Mouse (Mus musculus) embryonic facial prominence, embryonic 15.5 days (tissue): ENCODE data around the gene Washc1. TPM values are rescaled to one million over a fixed set of nuclear protein-coding genes. Genes with fewer than 3 reads are reported as not detected.
"Not testable (repeated sequence)": the region's sequence is repeated elsewhere in the genome, so short reads cannot be mapped to it uniquely, and the experiment has no call there.

ENCODE experiments used
- ATAC-seq: fragments of 200-750 bp; cut with Nextera tagmentation; 2 replicates; pipeline ENCODE4 v1.8.0; 2017; ENCODE audit warnings: low read depth, moderate TSS enrichment; ENCODE audit not compliant: insufficient number of reproducible peaks, low FRiP score, low TSS enrichment
- H3K27ac ChIP-seq: fragments of 300-500 bp; sonication (generic); replicated peaks from 2 replicates; pipeline ENCODE4 v1.5.1; 2015; ENCODE audit warnings: mild to moderate bottlenecking, inconsistent platforms
- H3K27me3 ChIP-seq: fragments of 300-500 bp; sonication (generic); 2 replicates; pipeline ENCODE4 v1.6.1; 2015; ENCODE audit warnings: inconsistent platforms
- H3K36me3 ChIP-seq: fragments of 300-500 bp; sonication (generic); 2 replicates; pipeline ENCODE4 v1.6.1; 2015; ENCODE audit warnings: mild to moderate bottlenecking, inconsistent platforms
- H3K4me1 ChIP-seq: fragments of 300-500 bp; sonication (generic); 2 replicates; pipeline ENCODE4 v1.6.1; 2015; ENCODE audit warnings: inconsistent platforms
- H3K4me2 ChIP-seq: fragments of 300-500 bp; sonication (generic); replicated peaks from 2 replicates; pipeline ENCODE4 v1.6.1; 2015; ENCODE audit warnings: mild to moderate bottlenecking, inconsistent platforms
- H3K4me3 ChIP-seq: fragments of 300-500 bp; sonication (generic); replicated peaks from 2 replicates; pipeline ENCODE4 v1.5.1; 2015; ENCODE audit warnings: mild to moderate bottlenecking, inconsistent platforms
- H3K9ac ChIP-seq: fragments of 300-500 bp; sonication (generic); 2 replicates; pipeline ENCODE4 v1.6.1; 2015; ENCODE audit warnings: inconsistent platforms
- H3K9me3 ChIP-seq: fragments of 300-500 bp; sonication (generic); replicated peaks from 2 replicates; pipeline ENCODE4 v1.6.1; 2016; ENCODE audit warnings: inconsistent platforms
- WGBS: fragments of 180-500 bp; shearing (Covaris S2); methylation state at CpG from one replicate; pipeline ENCODE4 v1.1.7; 2015; 5-methylcytosine and 5-hydroxymethylcytosine counted together
- polyA plus RNA-seq: library from polyadenylated mRNA; unstranded; fragments of >200 nt; fragmentation: Nextera tagmentation; extraction: Ambion mirVana; gene quantifications from 2 replicates; pipeline ENCODE4 v1.2.1, GENCODE M21; 2015

Washc1 gene
- polyA plus RNA-seq, 1 experiment from 2014 or later, result 41.4 TPM

GRCm38 (mm10) chr17:66112166-66112565 is 821 bp downstream of the Washc1 start:
- ATAC-seq, result no peak
- no peaks in the 10 kb centered on the region for H3K9me3 ChIP-seq
- peak overlapping the region; percentile 82 for H3K9ac ChIP-seq
- H3K36me3 ChIP-seq, result peaks cover 36% of the 10 kb centered on the region
- peak overlapping the region; percentile 90; the same call in 1 of the 2 replicates for H3K27ac ChIP-seq
- WGBS, result 32% methylated on average over 4 of the region's 4 CpGs
- H3K4me2 ChIP-seq, result peak overlapping the region; percentile 63
- H3K27me3 ChIP-seq, result no peaks in the 10 kb centered on the region
- peak overlapping the region; percentile 90 for H3K4me3 ChIP-seq
- H3K4me1 ChIP-seq, result peaks cover 14% of the 10 kb centered on the region

- 85% methylated on average over 8 of the region's 8 CpGs for WGBS
Observed at GRCm38 (mm10) chr17:66118991-66119390, 7.6 kb downstream of the Washc1 start.

GRCm38 (mm10) chr17:66120701-66121100 is 9.4 kb downstream of the Washc1 start:
- Histone ChIP-seq H3K36me3 (peaks cover 42% of the 10 kb centered on the region), H3K9ac (no peak overlapping the region), H3K4me1 (peaks cover 15% of the 10 kb centered on the region; the same call in 1 of the 2 replicates), H3K9me3 (no peaks in the 10 kb centered on the region), H3K27me3 (no peaks in the 10 kb centered on the region), H3K4me3 (no peak overlapping the region), H3K4me2 (no peak overlapping the region), H3K27ac (no peak overlapping the region)
- 85% methylated on average over 1 of the region's 1 CpGs for WGBS
- ATAC-seq, result no peak

More at GRCm38 (mm10) chr17:66118991-66119390, 7.6 kb downstream of the Washc1 start:
- 0 out of 2 replicates have a peak, but pooled peaks cover 1% of the 10 kb centered on the region for H3K4me1 ChIP-seq
- no peak for ATAC-seq
- no peaks in the 10 kb centered on the region for H3K27me3 ChIP-seq
- H3K36me3 ChIP-seq, result peaks cover 60% of the 10 kb centered on the region
- no peak overlapping the region for H3K9ac ChIP-seq
- H3K27ac ChIP-seq, result no peak overlapping the region
- H3K4me2 ChIP-seq, result no peak overlapping the region
- no peak overlapping the region for H3K4me3 ChIP-seq
- H3K9me3 ChIP-seq, result no peaks in the 10 kb centered on the region

DNA sequence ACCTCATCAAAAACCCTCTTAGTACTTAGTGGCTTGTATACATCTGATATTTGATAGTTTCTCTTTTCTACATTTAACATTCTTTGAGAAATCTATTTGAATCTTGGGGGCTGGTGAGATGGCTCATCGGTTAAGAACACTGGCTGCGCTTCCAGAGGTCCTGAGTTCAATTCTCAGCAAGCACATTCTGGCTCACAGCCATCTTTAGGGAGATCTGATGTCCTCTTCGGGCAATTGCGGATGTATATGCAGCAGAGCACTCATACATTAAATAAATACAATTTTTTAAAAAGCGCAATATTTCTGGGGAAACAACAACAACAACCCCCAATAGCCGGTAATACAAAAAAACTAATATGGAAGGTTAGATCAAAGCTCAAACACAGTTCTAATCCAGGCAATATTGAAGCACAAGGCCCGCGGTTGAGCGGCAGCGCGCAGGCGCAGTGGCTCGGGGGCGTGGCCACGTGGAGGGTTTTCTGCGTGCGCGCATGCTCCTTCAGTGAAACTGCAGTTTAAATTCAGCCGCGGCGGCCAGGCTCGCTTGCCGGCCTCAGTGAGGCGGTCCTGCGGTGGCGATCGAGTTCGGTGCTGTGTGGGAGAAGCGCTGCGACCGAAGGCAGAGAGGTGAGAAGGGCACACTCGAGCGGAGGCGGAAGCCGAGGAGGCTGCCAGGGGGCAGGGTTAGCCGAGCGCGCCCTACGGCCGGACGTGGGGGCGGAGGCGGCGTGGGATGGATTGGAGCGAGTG is 11.9 kb downstream of the Washc1 start, which contains the start of gene Ddx11:
Ddx11 (plus strand) TSS at position 455 of the 750 bp plus-strand sequence.
- WGBS, result 5% methylated on average over 45 of the region's 45 CpGs
- Histone ChIP-seq H3K27ac (peak within 1 kb of the TSS; percentile 86), H3K4me1 (peaks cover 15% of the 10 kb centered on the region; the same call in 1 of the 2 replicates), H3K9ac (peak within 1 kb of the TSS; percentile 69), H3K4me2 (peak within 1 kb of the TSS; percentile 73), H3K9me3 (no peaks in the 10 kb centered on the region), H3K27me3 (no peaks in the 10 kb centered on the region), H3K4me3 (peak within 1 kb of the TSS; percentile 92), H3K36me3 (peaks cover 32% of the 10 kb centered on the region)
- ATAC-seq, result peak; percentile 74

GRCm38 (mm10) chr17:66123816-66124610 is 12.7 kb downstream of the Washc1 start:
- Histone ChIP-seq H3K36me3 (peaks cover 26% of the 10 kb centered on the region), H3K9me3 (no peaks in the 10 kb centered on the region), H3K4me1 (peaks cover 15% of the 10 kb centered on the region; the same call in 1 of the 2 replicates), H3K4me3 (peak overlapping the region; percentile 92), H3K4me2 (peak overlapping the region; percentile 73), H3K9ac (peak overlapping the region; percentile 69), H3K27me3 (no peaks in the 10 kb centered on the region), H3K27ac (peak overlapping the region; percentile 86)
- 1% methylated on average over 20 of the region's 20 CpGs for WGBS
- ATAC-seq, result no peak

DNA sequence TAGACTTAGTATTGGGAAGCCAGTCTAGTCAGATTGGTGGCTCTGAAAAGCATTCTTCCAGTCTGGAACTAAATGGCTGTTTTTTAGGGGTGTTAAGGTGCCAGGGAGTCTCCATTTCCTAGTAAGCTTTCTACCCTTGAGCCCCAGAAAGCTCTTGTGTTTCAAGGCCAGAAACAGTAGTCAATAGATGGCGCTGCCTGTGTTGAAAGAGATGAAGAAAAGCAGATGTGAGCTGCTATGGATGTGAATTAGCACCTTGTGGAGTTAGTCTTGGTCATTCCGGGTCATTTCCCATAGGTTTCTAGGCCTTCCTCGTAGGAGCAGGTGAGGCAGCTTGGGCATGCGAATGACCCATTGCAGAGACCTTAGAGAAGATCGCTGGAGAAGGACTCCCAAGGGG is 13.9 kb downstream of the Washc1 start:
- peaks cover 15% of the 10 kb centered on the region; the same call in 1 of the 2 replicates for H3K4me1 ChIP-seq
- no peak overlapping the region for H3K4me2 ChIP-seq
- H3K36me3 ChIP-seq, result peaks cover 21% of the 10 kb centered on the region
- no peak overlapping the region for H3K27ac ChIP-seq
- H3K9ac ChIP-seq, result no peak overlapping the region
- no peaks in the 10 kb centered on the region for H3K27me3 ChIP-seq
- ATAC-seq, result no peak
- no peak overlapping the region for H3K4me3 ChIP-seq
- H3K9me3 ChIP-seq, result no peaks in the 10 kb centered on the region
- 66% methylated on average over 5 of the region's 5 CpGs for WGBS

GRCm38 (mm10) chr17:66130371-66130770 is 19.0 kb downstream of the Washc1 start:
- Histone ChIP-seq H3K27ac (no peak overlapping the region), H3K4me3 (no peak overlapping the region), H3K27me3 (no peaks in the 10 kb centered on the region), H3K4me1 (0 out of 2 replicates have a peak, but pooled peaks cover 3% of the 10 kb centered on the region), H3K9ac (no peak overlapping the region), H3K36me3 (peaks cover 65% of the 10 kb centered on the region), H3K9me3 (peaks cover 7% of the 10 kb centered on the region; the same call in 1 of the 2 replicates), H3K4me2 (no peak overlapping the region)
- ATAC-seq, result no peak
- WGBS, result 91% methylated on average over 9 of the region's 9 CpGs

- Histone ChIP-seq H3K4me2 (no peak overlapping the region), H3K9ac (no peak overlapping the region), H3K27me3 (no peaks in the 10 kb centered on the region), H3K9me3 (peaks cover 7% of the 10 kb centered on the region; the same call in 1 of the 2 replicates), H3K36me3 (peaks cover 72% of the 10 kb centered on the region), H3K4me3 (no peak overlapping the region), H3K27ac (no peak overlapping the region), H3K4me1 (no peaks in the 10 kb centered on the region)
- no peak for ATAC-seq
- WGBS, result 96% methylated on average over 4 of the region's 4 CpGs
Observed at GRCm38 (mm10) chr17:66131212-66131611, 19.9 kb downstream of the Washc1 start.

GRCm38 (mm10) chr17:66152706-66153662 is 41.6 kb downstream of the Washc1 start:
- not testable (repeated sequence) for H3K9me3 ChIP-seq, H3K4me3 ChIP-seq, H3K27me3 ChIP-seq, H3K4me1 ChIP-seq, H3K9ac ChIP-seq, H3K4me2 ChIP-seq, H3K27ac ChIP-seq
- ATAC-seq, result peak; percentile 69; the same call in 1 of the 2 replicates
- H3K36me3 ChIP-seq, result peaks cover 40% of the 10 kb centered on the region
- 71% methylated on average over 6 of the region's 8 CpGs for WGBS

DNA sequence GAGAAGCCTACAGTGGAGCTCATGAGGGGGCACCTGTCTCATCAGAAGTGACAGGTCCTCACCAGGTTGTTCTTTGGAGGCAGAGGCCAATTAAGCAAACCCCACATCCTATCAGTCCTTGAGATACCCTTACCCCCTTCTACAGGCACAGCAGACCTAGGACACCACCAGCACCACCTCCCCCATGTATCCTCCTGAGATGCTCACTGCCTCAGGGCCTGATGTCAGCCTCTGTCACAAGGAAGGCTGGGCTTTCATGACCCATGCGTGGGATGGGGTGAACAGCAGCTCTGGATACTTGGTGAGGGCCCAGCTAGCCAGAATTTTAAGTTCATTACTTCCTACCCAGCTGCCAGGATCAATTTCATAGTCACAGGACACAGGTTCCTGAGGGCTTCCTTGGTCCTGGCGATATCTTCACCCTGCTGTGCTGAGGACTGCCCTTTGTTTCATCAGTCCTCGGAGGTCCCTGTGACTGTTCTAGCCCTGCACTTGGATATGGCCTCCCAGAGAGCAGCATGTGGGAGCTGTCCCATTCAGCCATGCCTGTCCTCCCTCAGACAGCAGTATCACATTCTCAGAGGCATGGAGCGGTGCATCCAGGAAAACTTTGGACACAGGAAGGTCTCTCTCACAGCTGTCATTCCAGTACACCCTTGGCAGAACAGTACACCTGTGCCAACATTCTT is 42.5 kb downstream of the Washc1 start:
- H3K4me3 ChIP-seq, H3K9ac ChIP-seq, H3K9me3 ChIP-seq, ATAC-seq, H3K4me2 ChIP-seq, H3K4me1 ChIP-seq, H3K27ac ChIP-seq, H3K27me3 ChIP-seq: not testable (repeated sequence)
- H3K36me3 ChIP-seq, result peaks cover 31% of the 10 kb centered on the region
- WGBS, result 92% methylated on average over 4 of the region's 4 CpGs
